In the genomic region with DNA sequence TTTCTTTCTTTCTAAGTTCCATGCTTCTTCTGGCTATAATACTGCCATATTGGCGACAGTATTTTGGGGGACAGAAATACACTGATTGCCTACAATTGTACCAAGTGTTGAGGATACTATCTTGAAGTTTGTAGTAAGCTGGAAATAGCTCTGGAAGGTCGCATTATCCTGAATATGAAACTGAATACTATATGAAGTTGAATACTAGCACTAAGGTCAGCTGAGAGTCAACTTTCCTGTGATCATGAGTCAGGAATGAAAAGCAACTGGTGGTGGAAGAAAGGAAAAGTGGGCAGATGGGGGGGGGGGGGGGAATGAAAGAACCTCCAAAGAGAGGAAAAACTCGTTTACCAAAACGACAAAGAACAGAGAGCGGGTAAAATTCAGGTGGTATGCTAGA, we compare ENCODE assay signal across 8 mouse cellular contexts. TPM values are rescaled to one million over a fixed set of nuclear protein-coding genes. Genes with fewer than 3 reads are reported as not detected.
DNase-seq lines count a peak whose midpoint lies in the region; ATAC-seq and TF ChIP-seq lines count a peak whose summit lies in the region.

No protein-coding gene starts in this region.

- intact Hi-C loops in heart, postnatal 36 days (cut with DNase I), result no loop called here
- intact Hi-C loops in left cerebral cortex, postnatal 25 days (cut with DNase I), result no loop called here

- peak overlapping the region; percentile 66 for H3K4me2 ChIP-seq in heart, embryonic 12.5 days
- H3K4me2 ChIP-seq in CH12.LX (ENCODE audit: insufficient read depth, low read depth, poor library complexity, severe bottlenecking), result peak overlapping the region; percentile 58
- H3K4me2 ChIP-seq in forebrain, embryonic 13.5 days, result peak overlapping the region; percentile 73
- peak overlapping the region; percentile 72 for H3K4me2 ChIP-seq in liver, embryonic 13.5 days

- peaks cover 6% of the 10 kb centered on the region for H3K79me2 ChIP-seq in CH12.LX (replicated peaks; ENCODE audit: control insufficient read depth, extremely low read depth, insufficient read depth, poor library complexity, severe bottlenecking)

- no peaks in the 10 kb centered on the region for H3K9me3 ChIP-seq in heart, embryonic 12.5 days (replicated peaks)
- H3K9me3 ChIP-seq in CH12.LX (replicated peaks; ENCODE audit: low read length), result peaks cover 3% of the 10 kb centered on the region
- H3K9me3 ChIP-seq in forebrain, embryonic 13.5 days (replicated peaks), result no peaks in the 10 kb centered on the region
- H3K9me3 ChIP-seq in liver, embryonic 13.5 days (replicated peaks), result no peaks in the 10 kb centered on the region

- DNase-seq in heart, postnatal 36 days, result no peak
- DNase-seq in CH12.LX (ENCODE audit: extremely low read depth), result no peak
- DNase-seq in liver, embryonic 13.5 days, result no peak
- DNase-seq in thymus, postnatal 14 days, result no peak
- DNase-seq in frontal cortex, postnatal 25 days (ENCODE audit: low spot score in 2 of 2), result no peak
- no peak for DNase-seq in left cerebral cortex, postnatal 25 days (ENCODE audit: low spot score in 2 of 2)

- no peak for TF ChIP-seq POLR2A in CH12.LX (IDR thresholded peaks at IDR 0.05; ENCODE audit: low read depth, low read length)

- dilution Hi-C loops in CH12.LX (cut with MboI; ENCODE audit: extremely low pct_ligation_motif_present, extremely low pct_unique_long_range_greater_than_20kb, low sequenced_read_pairs), result no loop called here

- 0 out of 2 replicates have a peak, but pooled peaks cover 2% of the 10 kb centered on the region for H3K4me1 ChIP-seq in heart, embryonic 12.5 days (replicated peaks)
- peaks cover 2 to 6% of the 10 kb centered on the region in 2 experiments; a peak in 2 of 4 replicates for H3K4me1 ChIP-seq in CH12.LX (ENCODE audit: control insufficient read depth in 1 of 2, insufficient read depth in 2 of 2)
- peaks cover 8% of the 10 kb centered on the region for H3K4me1 ChIP-seq in forebrain, embryonic 13.5 days
- peaks cover 12% of the 10 kb centered on the region for H3K4me1 ChIP-seq in liver, embryonic 13.5 days (replicated peaks)

- H3K27ac ChIP-seq in heart, embryonic 12.5 days (ENCODE audit: poor library complexity, severe bottlenecking), result peak overlapping the region; percentile 10; the same call in 1 of the 2 replicates
- H3K27ac ChIP-seq in CH12.LX (ENCODE audit: insufficient read depth, low read depth), result no peak overlapping the region
- no peak overlapping the region for H3K27ac ChIP-seq in forebrain, embryonic 13.5 days
- H3K27ac ChIP-seq in liver, embryonic 13.5 days, result no peak overlapping the region

- no peaks in the 10 kb centered on the region for H3K27me3 ChIP-seq in heart, embryonic 12.5 days (replicated peaks)
- no peaks in the 10 kb centered on the region for H3K27me3 ChIP-seq in CH12.LX (replicated peaks)
- H3K27me3 ChIP-seq in forebrain, embryonic 13.5 days, result 0 out of 2 replicates have a peak, but pooled peaks cover 5% of the 10 kb centered on the region
- H3K27me3 ChIP-seq in liver, embryonic 13.5 days, result no peaks in the 10 kb centered on the region

- ATAC-seq in heart, embryonic 12.5 days (ENCODE audit: insufficient number of reproducible peaks, low FRiP score), result peak; percentile 25; the same call in 1 of the 2 replicates
- peak; percentile 37; the same call in 1 of the 2 replicates for ATAC-seq in forebrain, embryonic 13.5 days
- ATAC-seq in liver, embryonic 13.5 days (ENCODE audit: low read depth), result no peak

- no peak for TF ChIP-seq RAD21 in CH12.LX (IDR thresholded peaks at IDR 0.05; ENCODE audit: low read depth, low read length)

- in situ Hi-C loops in CH12.LX (cut with MboI; ENCODE audit: low pct_ligation_motif_present, low pct_unique_long_range_greater_than_20kb, low sequenced_read_pairs), result no loop called here

- H3K9ac ChIP-seq in heart, embryonic 12.5 days, result peak overlapping the region; percentile 80; the same call in 1 of the 2 replicates
- peak overlapping the region; percentile 25 for H3K9ac ChIP-seq in CH12.LX (ENCODE audit: insufficient read depth, low read depth)
- H3K9ac ChIP-seq in forebrain, embryonic 13.5 days, result peak overlapping the region; percentile 83
- peak overlapping the region; percentile 82 for H3K9ac ChIP-seq in liver, embryonic 13.5 days

- TF ChIP-seq CTCF in CH12.LX (conservative IDR thresholded peaks at IDR 0.05 in 1 of 2, IDR thresholded peaks at IDR 0.05 in 1 of 2; ENCODE audit: low read depth in 2 of 2, low read length in 2 of 2), result no peak

- H3K4me3 ChIP-seq in heart, embryonic 12.5 days, result peak overlapping the region; percentile 83
- H3K4me3 ChIP-seq in CH12.LX (replicated peaks in 1 of 3; ENCODE audit: low read depth in 2 of 3, low read length in 2 of 3, poor library complexity in 1 of 3), result peak overlapping the region; percentile 76 to 98 (median 82)
- peak overlapping the region; percentile 79 for H3K4me3 ChIP-seq in forebrain, embryonic 13.5 days
- H3K4me3 ChIP-seq in liver, embryonic 13.5 days (replicated peaks), result peak overlapping the region; percentile 82

- WGBS in heart, embryonic 12.5 days, result 17% methylated on average over 5 of the region's 5 CpGs
- 19% methylated on average over 5 of the region's 5 CpGs for WGBS in forebrain, embryonic 13.5 days
- 12% methylated on average over 5 of the region's 5 CpGs for WGBS in liver, embryonic 13.5 days (ENCODE audit: insufficient replicate concordance)

- TF ChIP-seq EP300 in CH12.LX (IDR thresholded peaks at IDR 0.05; ENCODE audit: low read length), result no peak

- H3K36me3 ChIP-seq in heart, embryonic 12.5 days, result no peaks in the 10 kb centered on the region
- peaks cover 0 to 2% of the 10 kb centered on the region in 2 experiments for H3K36me3 ChIP-seq in CH12.LX (replicated peaks in 1 of 2; ENCODE audit: control insufficient read depth in 1 of 2, insufficient read depth in 1 of 2, low read length in 1 of 2)
- no peaks in the 10 kb centered on the region for H3K36me3 ChIP-seq in forebrain, embryonic 13.5 days (ENCODE audit: poor library complexity, severe bottlenecking)
- H3K36me3 ChIP-seq in liver, embryonic 13.5 days, result no peaks in the 10 kb centered on the region

TF ChIP-seq in CH12.LX, 34 proteins besides CTCF, POLR2A, EP300 and RAD21:
- no peak for TF ChIP-seq NELFE (IDR thresholded peaks at IDR 0.05; ENCODE audit: low read depth, low read length)
- no peak for TF ChIP-seq ZC3H11A (IDR thresholded peaks at IDR 0.05; ENCODE audit: low read depth, low read length)
- TF ChIP-seq ZKSCAN1 (IDR thresholded peaks at IDR 0.05; ENCODE audit: borderline replicate concordance, low read depth, low read length), result no peak
- no peak for TF ChIP-seq ZNF384 (IDR thresholded peaks at IDR 0.05; ENCODE audit: low read depth, low read length)
- TF ChIP-seq JUN (IDR thresholded peaks at IDR 0.05; ENCODE audit: insufficient read depth, low read depth, low read length), result no peak
- no peak for TF ChIP-seq KAT2A (IDR thresholded peaks at IDR 0.05; ENCODE audit: insufficient replicate concordance, low read length)
- TF ChIP-seq USF2 (conservative IDR thresholded peaks at IDR 0.05; ENCODE audit: low read depth, low read length), result no peak
- no peak for TF ChIP-seq MAFK (IDR thresholded peaks at IDR 0.05; ENCODE audit: insufficient replicate concordance, low read length)

RNA-seq across cellular contexts. Expression of gene Ldah, which starts 0.3 kb away (rescaled TPM):
- 56.0 and 64.5 TPM in 2 replicates for polyA plus RNA-seq in heart, embryonic 12.5 days (2016; fragmentation: Nextera tagmentation; extraction: Ambion mirVana)
- 10 to 100 TPM; 26.6 to 28.5 TPM for total RNA-seq in heart, postnatal 36 days (2021)
- total RNA-seq in CH12.LX (2012; rRNA removed) (18.2 and 23.3 TPM in 2 replicates), CH12.LX (2014; rRNA removed) (40.7 and 41.5 TPM in 2 replicates)
- polyA plus RNA-seq in CH12.LX (2012; ENCODE audit: insufficient read length, low read depth), result 31.0 and 34.5 TPM in 2 replicates
- polyA plus RNA-seq in forebrain, embryonic 13.5 days (2015; fragmentation: Nextera tagmentation; extraction: Ambion mirVana), result 78.7 and 84.7 TPM in 2 replicates
- polyA plus RNA-seq in liver, embryonic 13.5 days (2015; fragmentation: Nextera tagmentation; extraction: Ambion mirVana), result 33.9 and 43.2 TPM in 2 replicates
- total RNA-seq in left cerebral cortex, postnatal 25 days (2021), result 10 to 100 TPM; 37.6 to 43.4 TPM

Comparison
In these comparisons a context has a peak if more than half of its experiments do, and no peak if none do; other contexts are left out.
1. H3K9ac ChIP-seq: peak in every context shown above with its lines; median percentile 83 in forebrain, embryonic 13.5 days; 82 in liver, embryonic 13.5 days; 80 in heart, embryonic 12.5 days; 25 in CH12.LX.